Mouse (Mus musculus): ENCODE results near the gene Agpat1. TPM values are rescaled to one million over a fixed set of nuclear protein-coding genes. Genes with fewer than 3 reads are reported as not detected.

The Agpat1 gene
- polyA plus RNA-seq, 2 experiments: 53.3 to 150 TPM

GRCm38 (mm10) chr17:34589206-34589605 lies 14.9 kb upstream of the Agpat1 start:
- no peak overlapping the region for H3K4me3 ChIP-seq (replicated peaks; ENCODE audit: low read length)
- no peaks in the 10 kb centered on the region for H3K27me3 ChIP-seq (ENCODE audit: control insufficient read depth, insufficient read depth, low read length)
- no peak overlapping the region; the same call in 1 of the 2 replicates for H3K4me2 ChIP-seq (replicated peaks; ENCODE audit: low read depth, low read length, severe bottlenecking)
- DNase-seq (ENCODE audit: low spot score): no peak
- no peak for TF ChIP-seq POLR2A (IDR thresholded peaks at IDR 0.05; ENCODE audit: borderline replicate concordance, extremely low read depth, insufficient read depth, insufficient read length)
- peaks cover 4% of the 10 kb centered on the region for H3K36me3 ChIP-seq (ENCODE audit: control insufficient read depth, insufficient read depth, low read length)
- peaks cover 50% of the 10 kb centered on the region for H3K4me1 ChIP-seq (ENCODE audit: control insufficient read depth, insufficient read depth, low read length)
- H3K9me3 ChIP-seq (ENCODE audit: control insufficient read depth, low read length): no peaks in the 10 kb centered on the region
- no peak for ATAC-seq (ENCODE audit: low FRiP score, low read depth)
- 28% methylated on average over 7 of the region's 7 CpGs for WGBS
- peak overlapping the region; percentile 48; the same call in 1 of the 2 replicates for H3K27ac ChIP-seq (replicated peaks; ENCODE audit: low read depth, low read length)
- H3K9ac ChIP-seq (ENCODE audit: low read depth, low read length, severe bottlenecking): no peak overlapping the region

GRCm38 (mm10) chr17:34589681-34590101 lies 14.4 kb upstream of the Agpat1 start, which contains the start of gene Gpsm3:
Gene Gpsm3, plus strand, starts transcription at chr17:34589806.
- DNase-seq (ENCODE audit: low spot score) (no peak), ATAC-seq (ENCODE audit: low FRiP score, low read depth) (no peak)
- H3K9me3 ChIP-seq (ENCODE audit: control insufficient read depth, low read length): no peaks in the 10 kb centered on the region
- H3K27me3 ChIP-seq (ENCODE audit: control insufficient read depth, insufficient read depth, low read length): no peaks in the 10 kb centered on the region
- WGBS: 9% methylated on average over 5 of the region's 7 CpGs
- peak within 1 kb of the TSS; percentile 48; the same call in 1 of the 2 replicates for H3K27ac ChIP-seq (replicated peaks; ENCODE audit: low read depth, low read length)
- H3K4me1 ChIP-seq (ENCODE audit: control insufficient read depth, insufficient read depth, low read length): peaks cover 53% of the 10 kb centered on the region
- H3K36me3 ChIP-seq (ENCODE audit: control insufficient read depth, insufficient read depth, low read length): peaks cover 9% of the 10 kb centered on the region
- TF ChIP-seq POLR2A (IDR thresholded peaks at IDR 0.05; ENCODE audit: borderline replicate concordance, extremely low read depth, insufficient read depth, insufficient read length): no peak
- H3K4me3 ChIP-seq (replicated peaks; ENCODE audit: low read length): no peak within 1 kb of the TSS; the same call in 1 of the 2 replicates
- H3K9ac ChIP-seq (ENCODE audit: low read depth, low read length, severe bottlenecking): no peak within 1 kb of the TSS
- peak within 1 kb of the TSS; percentile 96 for H3K4me2 ChIP-seq (replicated peaks; ENCODE audit: low read depth, low read length, severe bottlenecking)

GRCm38 (mm10) chr17:34590154-34590987 lies 13.7 kb upstream of the Agpat1 start:
- Histone ChIP-seq H3K4me3 (replicated peaks; ENCODE audit: low read length) (no peak overlapping the region; the same call in 1 of the 2 replicates), H3K4me2 (replicated peaks; ENCODE audit: low read depth, low read length, severe bottlenecking) (peak overlapping the region; percentile 96), H3K36me3 (ENCODE audit: control insufficient read depth, insufficient read depth, low read length) (peaks cover 16% of the 10 kb centered on the region), H3K27ac (replicated peaks; ENCODE audit: low read depth, low read length) (no peak overlapping the region), H3K4me1 (ENCODE audit: control insufficient read depth, insufficient read depth, low read length) (peaks cover 53% of the 10 kb centered on the region), H3K9ac (ENCODE audit: low read depth, low read length, severe bottlenecking) (no peak overlapping the region), H3K9me3 (ENCODE audit: control insufficient read depth, low read length) (no peaks in the 10 kb centered on the region), H3K27me3 (ENCODE audit: control insufficient read depth, insufficient read depth, low read length) (no peaks in the 10 kb centered on the region)
- DNase-seq (ENCODE audit: low spot score) (no peak), ATAC-seq (ENCODE audit: low FRiP score, low read depth) (no peak)
- WGBS: 74% methylated on average over 15 of the region's 15 CpGs
- TF ChIP-seq POLR2A (IDR thresholded peaks at IDR 0.05; ENCODE audit: borderline replicate concordance, extremely low read depth, insufficient read depth, insufficient read length): no peak

GRCm38 (mm10) chr17:34591029-34591993 lies 12.8 kb upstream of the Agpat1 start, which contains the start of gene Pbx2:
Gene Pbx2, plus strand, starts transcription at chr17:34591266.
- ATAC-seq (ENCODE audit: low FRiP score, low read depth) (no peak), DNase-seq (ENCODE audit: low spot score) (no peak)
- 5% methylated on average over 21 of the region's 21 CpGs for WGBS
- peak within 1 kb of the TSS; percentile 93 for H3K4me3 ChIP-seq (replicated peaks; ENCODE audit: low read length)
- H3K9me3 ChIP-seq (ENCODE audit: control insufficient read depth, low read length): no peaks in the 10 kb centered on the region
- H3K4me1 ChIP-seq (ENCODE audit: control insufficient read depth, insufficient read depth, low read length): peaks cover 46% of the 10 kb centered on the region
- H3K27me3 ChIP-seq (ENCODE audit: control insufficient read depth, insufficient read depth, low read length): no peaks in the 10 kb centered on the region
- peak within 1 kb of the TSS; percentile 98 for H3K27ac ChIP-seq (replicated peaks; ENCODE audit: low read depth, low read length)
- no peak for TF ChIP-seq POLR2A (IDR thresholded peaks at IDR 0.05; ENCODE audit: borderline replicate concordance, extremely low read depth, insufficient read depth, insufficient read length)
- peaks cover 25% of the 10 kb centered on the region for H3K36me3 ChIP-seq (ENCODE audit: control insufficient read depth, insufficient read depth, low read length)
- peak within 1 kb of the TSS; percentile 94 for H3K9ac ChIP-seq (ENCODE audit: low read depth, low read length, severe bottlenecking)
- H3K4me2 ChIP-seq (replicated peaks; ENCODE audit: low read depth, low read length, severe bottlenecking): peak within 1 kb of the TSS; percentile 96

DNA sequence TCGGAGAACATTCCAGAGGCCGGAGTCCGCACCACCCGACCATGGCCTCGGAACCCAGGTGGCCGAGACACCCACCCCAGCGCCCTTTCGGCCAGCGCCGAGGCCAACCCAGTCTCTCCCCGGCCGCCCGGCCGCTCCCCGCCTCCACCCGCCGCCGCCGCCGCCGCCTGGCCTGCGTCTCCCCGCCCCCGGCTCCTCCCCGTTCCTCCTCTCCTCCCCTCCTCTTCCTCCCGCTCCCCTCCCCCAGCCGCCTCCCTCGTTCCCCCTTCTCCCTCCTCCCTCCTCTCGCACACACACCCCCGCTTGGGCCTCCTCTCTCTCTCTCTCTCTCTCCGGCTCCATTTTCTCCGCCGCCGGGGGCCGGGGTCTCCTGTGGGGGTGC lies 12.1 kb upstream of the Agpat1 start:
- Histone ChIP-seq H3K36me3 (ENCODE audit: control insufficient read depth, insufficient read depth, low read length) (peaks cover 30% of the 10 kb centered on the region), H3K4me1 (ENCODE audit: control insufficient read depth, insufficient read depth, low read length) (peaks cover 41% of the 10 kb centered on the region), H3K4me3 (replicated peaks; ENCODE audit: low read length) (peak overlapping the region; percentile 93), H3K9me3 (ENCODE audit: control insufficient read depth, low read length) (no peaks in the 10 kb centered on the region), H3K9ac (ENCODE audit: low read depth, low read length, severe bottlenecking) (peak overlapping the region; percentile 94), H3K27me3 (ENCODE audit: control insufficient read depth, insufficient read depth, low read length) (no peaks in the 10 kb centered on the region), H3K27ac (replicated peaks; ENCODE audit: low read depth, low read length) (peak overlapping the region; percentile 98), H3K4me2 (replicated peaks; ENCODE audit: low read depth, low read length, severe bottlenecking) (peak overlapping the region; percentile 96)
- DNase-seq (ENCODE audit: low spot score): peak; percentile 86
- TF ChIP-seq POLR2A (IDR thresholded peaks at IDR 0.05; ENCODE audit: borderline replicate concordance, extremely low read depth, insufficient read depth, insufficient read length): peak; percentile 60; the same call in 1 of the 2 replicates
- 0% methylated on average over 10 of the region's 35 CpGs for WGBS
- ATAC-seq (ENCODE audit: low FRiP score, low read depth): peak; percentile 53

All from limb, embryonic 14.5 days (tissue).